ENCODE assay signal across 29 mouse cellular contexts in the genomic region with DNA sequence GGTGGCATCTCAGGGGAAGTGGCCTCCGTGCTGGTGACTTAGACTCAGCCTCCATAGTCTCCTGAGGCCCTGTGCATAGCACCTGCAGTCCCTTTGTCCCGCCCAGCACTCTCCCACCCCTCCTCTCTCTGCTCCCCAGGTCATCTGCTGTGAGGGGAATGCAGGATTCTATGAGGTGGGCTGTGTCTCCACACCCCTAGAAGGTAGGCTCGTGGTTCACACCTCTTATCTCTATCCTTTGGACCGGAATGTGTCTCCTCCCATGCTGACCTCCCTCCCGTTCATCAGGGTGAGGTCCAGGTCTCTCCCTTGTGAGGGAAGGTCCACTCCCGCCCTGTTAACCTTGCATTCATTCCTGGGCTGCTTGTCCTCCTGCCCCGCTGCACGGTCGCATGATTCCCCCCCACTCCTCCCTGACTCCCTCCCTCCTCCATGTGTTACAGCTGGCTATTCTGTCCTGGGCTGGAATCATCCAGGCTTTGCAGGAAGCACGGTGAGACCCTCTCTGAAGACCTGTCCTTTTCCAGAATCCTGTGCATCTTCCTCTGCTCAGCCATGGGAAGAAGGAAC. TPM values are rescaled to one million over a fixed set of nuclear protein-coding genes. Genes with fewer than 3 reads are reported as not detected.
A peak's percentile ranks its signal among the peaks of the same experiment; 100 is the strongest.
DNase-seq lines count a peak whose midpoint lies in the region; ATAC-seq and TF ChIP-seq lines count a peak whose summit lies in the region.
"Had no signal": no experiment of that assay in that cellular context is flagged by ENCODE, and none has a peak within 500 bp of the region (broad histone marks: within the 10 kb centered on the region; RNA-seq: fewer than 3 reads in every experiment).

No protein-coding gene starts in this region.

- peaks cover 86% of the 10 kb centered on the region for H3K36me3 ChIP-seq in heart, embryonic 12.5 days
- H3K36me3 ChIP-seq in heart, embryonic 11.5 days (ENCODE audit: control insufficient read depth, insufficient read depth, low read length): peaks cover 22% of the 10 kb centered on the region
- H3K36me3 ChIP-seq in kidney, embryonic 15.5 days: peaks cover 80% of the 10 kb centered on the region
- H3K36me3 ChIP-seq in kidney, adult 2 months (ENCODE audit: control insufficient read depth, insufficient read depth, low read length): no peaks in the 10 kb centered on the region; the same call in 1 of the 2 replicates
- H3K36me3 ChIP-seq in kidney, postnatal 0 days (ENCODE audit: insufficient read depth, low read length): peaks cover 61% of the 10 kb centered on the region
- peaks cover 78% of the 10 kb centered on the region for H3K36me3 ChIP-seq in forebrain, embryonic 15.5 days

- H3K27ac ChIP-seq in heart, embryonic 12.5 days (ENCODE audit: poor library complexity, severe bottlenecking): no peak overlapping the region
- H3K27ac ChIP-seq in heart, embryonic 11.5 days (ENCODE audit: low read depth, low read length): no peak overlapping the region
- H3K27ac ChIP-seq in kidney, embryonic 15.5 days: peak overlapping the region; percentile 59
- H3K27ac ChIP-seq in kidney, adult 2 months (ENCODE audit: insufficient read depth, low read depth, low read length): no peak overlapping the region
- H3K27ac ChIP-seq in kidney, postnatal 0 days: peak overlapping the region; percentile 13; the same call in 1 of the 2 replicates
- no peak overlapping the region for H3K27ac ChIP-seq in layer of hippocampus, adult 2 months
- H3K27ac ChIP-seq in forebrain, embryonic 15.5 days (replicated peaks): no peak overlapping the region
- H3K27ac ChIP-seq: forebrain, embryonic 13.5 days; gastrocnemius, adult 2 months; hindbrain, postnatal 0 days; limb, embryonic 10.5 days; macrophage; neural tube, embryonic 13.5 days; stomach, embryonic 15.5 days had no signal

- ATAC-seq in heart, embryonic 12.5 days (ENCODE audit: insufficient number of reproducible peaks, low FRiP score): no peak
- no peak for ATAC-seq in heart, embryonic 11.5 days (replicated peaks; ENCODE audit: insufficient number of reproducible peaks, low FRiP score, low TSS enrichment)
- ATAC-seq in kidney, embryonic 15.5 days (replicated peaks; ENCODE audit: low FRiP score): peak; percentile 33
- peak; percentile 47 for ATAC-seq in kidney, postnatal 0 days (replicated peaks; ENCODE audit: low FRiP score, low read depth)
- no peak for ATAC-seq in forebrain, embryonic 15.5 days (replicated peaks)
- ATAC-seq: forebrain, embryonic 13.5 days; hindbrain, postnatal 0 days; liver, postnatal 0 days; lung, postnatal 0 days; midbrain, embryonic 16.5 days had no signal

- 52% methylated on average over 10 of the region's 10 CpGs for WGBS in heart, embryonic 12.5 days
- 56% methylated on average over 10 of the region's 10 CpGs for WGBS in heart, embryonic 11.5 days (ENCODE audit: insufficient replicate concordance)
- WGBS in kidney, embryonic 15.5 days: 55% methylated on average over 10 of the region's 10 CpGs
- WGBS in kidney, adult 2 months: 60% methylated on average over 10 of the region's 10 CpGs
- 42% methylated on average over 10 of the region's 10 CpGs for WGBS in kidney, postnatal 0 days
- 75% methylated on average over 10 of the region's 10 CpGs for WGBS in forebrain, embryonic 15.5 days

- H3K27me3 ChIP-seq in heart, embryonic 12.5 days (replicated peaks): no peaks in the 10 kb centered on the region
- no peaks in the 10 kb centered on the region for H3K27me3 ChIP-seq in heart, embryonic 11.5 days (ENCODE audit: control insufficient read depth, insufficient read depth, low read length)
- no peaks in the 10 kb centered on the region for H3K27me3 ChIP-seq in kidney, embryonic 15.5 days
- H3K27me3 ChIP-seq in kidney, adult 2 months (replicated peaks; ENCODE audit: control insufficient read depth, insufficient read depth, low read length): no peaks in the 10 kb centered on the region
- H3K27me3 ChIP-seq in kidney, postnatal 0 days (ENCODE audit: insufficient read depth, low read length): no peaks in the 10 kb centered on the region
- no peaks in the 10 kb centered on the region for H3K27me3 ChIP-seq in forebrain, embryonic 15.5 days
- H3K27me3 ChIP-seq: forebrain, embryonic 13.5 days; neural tube, embryonic 13.5 days; stomach, embryonic 15.5 days had no signal

- H3K4me1 ChIP-seq in heart, embryonic 12.5 days (replicated peaks): peaks cover 29% of the 10 kb centered on the region
- H3K4me1 ChIP-seq in heart, embryonic 11.5 days (ENCODE audit: control insufficient read depth, insufficient read depth, low read length): peaks cover 10% of the 10 kb centered on the region
- peaks cover 49% of the 10 kb centered on the region for H3K4me1 ChIP-seq in kidney, embryonic 15.5 days
- H3K4me1 ChIP-seq in kidney, adult 2 months (ENCODE audit: control insufficient read depth, insufficient read depth, low read length): peaks cover 4% of the 10 kb centered on the region; the same call in 1 of the 2 replicates
- H3K4me1 ChIP-seq in kidney, postnatal 0 days (replicated peaks; ENCODE audit: insufficient read depth, low read length): peaks cover 9% of the 10 kb centered on the region; the same call in 1 of the 2 replicates
- H3K4me1 ChIP-seq in forebrain, embryonic 15.5 days: no peaks in the 10 kb centered on the region
- H3K4me1 ChIP-seq: forebrain, embryonic 13.5 days; limb, embryonic 10.5 days; neural tube, embryonic 13.5 days; stomach, embryonic 15.5 days had no signal

- DNase-seq in kidney, adult 2 months: no peak
- DNase-seq in kidney, postnatal 0 days (ENCODE audit: low spot score): peak; percentile 36
- no peak for DNase-seq in layer of hippocampus, adult 2 months (ENCODE audit: low spot score in 2 of 2)
- DNase-seq: cerebellum, adult 2 months; gastrocnemius, adult 2 months; liver; liver, postnatal 0 days; thymus, adult 18-20 months; thymus, postnatal 36 days had no signal

- no peak for TF ChIP-seq POLR2A in kidney, adult 2 months (IDR thresholded peaks at IDR 0.05; ENCODE audit: low read depth, low read length)

- no peak overlapping the region for H3K4me3 ChIP-seq in heart, embryonic 12.5 days
- no peak overlapping the region for H3K4me3 ChIP-seq in heart, embryonic 11.5 days (ENCODE audit: low read depth, low read length)
- no peak overlapping the region for H3K4me3 ChIP-seq in kidney, embryonic 15.5 days (replicated peaks)
- no peak overlapping the region for H3K4me3 ChIP-seq in kidney, adult 2 months (ENCODE audit: insufficient read depth, low read depth, low read length)
- no peak overlapping the region for H3K4me3 ChIP-seq in kidney, postnatal 0 days (replicated peaks; ENCODE audit: low read depth, low read length)
- H3K4me3 ChIP-seq in layer of hippocampus, adult 2 months: no peak overlapping the region
- H3K4me3 ChIP-seq in forebrain, embryonic 15.5 days: no peak overlapping the region
- H3K4me3 ChIP-seq: forebrain, embryonic 13.5 days; gastrocnemius, adult 2 months; limb, embryonic 10.5 days; myocyte; neural tube, embryonic 13.5 days; stomach, embryonic 15.5 days had no signal

- no peak overlapping the region for H3K4me2 ChIP-seq in heart, embryonic 12.5 days
- H3K4me2 ChIP-seq in heart, embryonic 11.5 days: no peak overlapping the region
- no peak overlapping the region for H3K4me2 ChIP-seq in kidney, embryonic 15.5 days
- no peak overlapping the region for H3K4me2 ChIP-seq in kidney, postnatal 0 days (ENCODE audit: low read length)
- no peak overlapping the region for H3K4me2 ChIP-seq in forebrain, embryonic 15.5 days (replicated peaks)
- H3K4me2 ChIP-seq: forebrain, embryonic 13.5 days; neural tube, embryonic 13.5 days; stomach, embryonic 15.5 days had no signal

- H3K9me3 ChIP-seq in heart, embryonic 12.5 days (replicated peaks): no peaks in the 10 kb centered on the region
- H3K9me3 ChIP-seq in heart, embryonic 11.5 days (replicated peaks; ENCODE audit: control insufficient read depth, low read length): no peaks in the 10 kb centered on the region
- no peaks in the 10 kb centered on the region for H3K9me3 ChIP-seq in kidney, embryonic 15.5 days (replicated peaks)
- no peaks in the 10 kb centered on the region for H3K9me3 ChIP-seq in kidney, postnatal 0 days (replicated peaks; ENCODE audit: low read length)
- no peaks in the 10 kb centered on the region for H3K9me3 ChIP-seq in forebrain, embryonic 15.5 days
- H3K9me3 ChIP-seq: forebrain, embryonic 13.5 days; limb, embryonic 10.5 days; neural tube, embryonic 13.5 days; stomach, embryonic 15.5 days had no signal

- H3K9ac ChIP-seq in heart, embryonic 12.5 days: 0 out of 2 replicates have a peak overlapping the region, but pooled peaks have one; percentile 17
- H3K9ac ChIP-seq in heart, embryonic 11.5 days (ENCODE audit: low read depth, low read length): no peak overlapping the region
- 0 out of 2 replicates have a peak overlapping the region, but pooled peaks have one; percentile 12 for H3K9ac ChIP-seq in kidney, embryonic 15.5 days
- no peak overlapping the region for H3K9ac ChIP-seq in kidney, postnatal 0 days (ENCODE audit: low read depth, low read length)
- H3K9ac ChIP-seq in forebrain, embryonic 15.5 days (replicated peaks): no peak overlapping the region
- H3K9ac ChIP-seq: forebrain, embryonic 13.5 days; liver, postnatal 0 days; neural tube, embryonic 13.5 days; stomach, embryonic 15.5 days had no signal

- no peak for TF ChIP-seq CTCF in kidney, adult 2 months (conservative IDR thresholded peaks at IDR 0.05; ENCODE audit: insufficient read depth, insufficient read length, low read depth, low read length)
- TF ChIP-seq CTCF in kidney, postnatal 0 days (IDR thresholded peaks at IDR 0.05; ENCODE audit: low read depth): no peak
- no peak for TF ChIP-seq CTCF in layer of hippocampus, adult 2 months (conservative IDR thresholded peaks at IDR 0.05)

RNA-seq across cellular contexts. Expression of a gene that starts 7.8 kb away (rescaled TPM):
- polyA plus RNA-seq in heart, embryonic 12.5 days (2016; fragmentation: Nextera tagmentation; extraction: Ambion mirVana): not detected in 2 replicates
- not detected in 2 replicates for polyA plus RNA-seq in heart, embryonic 11.5 days (2014; fragmentation: Nextera tagmentation; extraction: Ambion mirVana)
- polyA plus RNA-seq in kidney, embryonic 15.5 days (2015; fragmentation: Nextera tagmentation; extraction: Ambion mirVana): not detected in 2 replicates
- not detected in 2 replicates for polyA plus RNA-seq in kidney, adult 2 months (2012; rRNA removed)
- polyA plus RNA-seq in kidney, postnatal 0 days (2015; fragmentation: Nextera tagmentation; extraction: Ambion mirVana): not detected in 2 replicates
- not detected for total RNA-seq in layer of hippocampus, adult 2 months (2021)
- not detected in 2 replicates for polyA plus RNA-seq in forebrain, embryonic 15.5 days (2015; fragmentation: Nextera tagmentation; extraction: Ambion mirVana)
- total RNA-seq: adrenal gland, postnatal 14 days; gastrocnemius, adult 2 months; heart, postnatal 25 days; hindbrain, postnatal 0 days; layer of hippocampus, postnatal 14 days; left cerebral cortex, adult 8-10 months had no signal
- polyA plus RNA-seq: embryonic facial prominence, embryonic 14.5 days; forebrain, embryonic 13.5 days; frontal cortex, adult 2 months; heart, embryonic 14.5 days; hindbrain, postnatal 0 days; limb, embryonic 10.5 days; liver, postnatal 0 days; lung, postnatal 0 days; macrophage; midbrain, embryonic 16.5 days; myocyte; neural tube, embryonic 13.5 days; stomach, embryonic 15.5 days had no signal

RNA-seq across cellular contexts. Expression of a gene that starts 11.2 kb away (rescaled TPM):
- polyA plus RNA-seq in heart, embryonic 12.5 days (2016; fragmentation: Nextera tagmentation; extraction: Ambion mirVana): 58.9 and 65.1 TPM in 2 replicates
- 47.4 and 51.2 TPM in 2 replicates for polyA plus RNA-seq in heart, embryonic 11.5 days (2014; fragmentation: Nextera tagmentation; extraction: Ambion mirVana)
- 94.7 and 103 TPM in 2 replicates for polyA plus RNA-seq in kidney, embryonic 15.5 days (2015; fragmentation: Nextera tagmentation; extraction: Ambion mirVana)
- 156 and 217 TPM in 2 replicates for polyA plus RNA-seq in kidney, adult 2 months (2012; rRNA removed)
- 109 and 113 TPM in 2 replicates for polyA plus RNA-seq in kidney, postnatal 0 days (2015; fragmentation: Nextera tagmentation; extraction: Ambion mirVana)
- total RNA-seq in layer of hippocampus, adult 2 months (2021): 100 to 1,000 TPM; 110 to 113 TPM
- polyA plus RNA-seq in forebrain, embryonic 15.5 days (2015; fragmentation: Nextera tagmentation; extraction: Ambion mirVana): 93.2 and 97.4 TPM in 2 replicates

RNA-seq across cellular contexts. Expression of a gene that starts 14.9 kb away (rescaled TPM):
- polyA plus RNA-seq in heart, embryonic 12.5 days (2016; fragmentation: Nextera tagmentation; extraction: Ambion mirVana): 1.1 and 1.5 TPM in 2 replicates
- polyA plus RNA-seq in heart, embryonic 11.5 days (2014; fragmentation: Nextera tagmentation; extraction: Ambion mirVana): 1.8 TPM in 2 replicates
- polyA plus RNA-seq in kidney, embryonic 15.5 days (2015; fragmentation: Nextera tagmentation; extraction: Ambion mirVana): not detected in 2 replicates
- not detected in 2 replicates for polyA plus RNA-seq in kidney, adult 2 months (2012; rRNA removed)
- polyA plus RNA-seq in kidney, postnatal 0 days (2015; fragmentation: Nextera tagmentation; extraction: Ambion mirVana): not detected in 2 replicates
- under 1 TPM in 1 of 2 experiments, not detected in 1; 0.52 TPM for total RNA-seq in layer of hippocampus, adult 2 months (2021)
- 0.32 TPM in 1 of 2 replicates, not detected in the other for polyA plus RNA-seq in forebrain, embryonic 15.5 days (2015; fragmentation: Nextera tagmentation; extraction: Ambion mirVana)
- total RNA-seq: adrenal gland, postnatal 14 days; gastrocnemius, adult 2 months; heart, postnatal 25 days; hindbrain, postnatal 0 days; layer of hippocampus, postnatal 14 days had no signal
- polyA plus RNA-seq: embryonic facial prominence, embryonic 14.5 days; heart, embryonic 14.5 days; hindbrain, postnatal 0 days; macrophage; midbrain, embryonic 16.5 days; myocyte had no signal

RNA-seq across cellular contexts. Expression of a gene that starts 14.9 kb away (rescaled TPM):
- polyA plus RNA-seq in heart, embryonic 12.5 days (2016; fragmentation: Nextera tagmentation; extraction: Ambion mirVana): 0.32 and 0.38 TPM in 2 replicates
- 0.36 and 0.56 TPM in 2 replicates for polyA plus RNA-seq in heart, embryonic 11.5 days (2014; fragmentation: Nextera tagmentation; extraction: Ambion mirVana)
- 0.99 and 1.9 TPM in 2 replicates for polyA plus RNA-seq in kidney, embryonic 15.5 days (2015; fragmentation: Nextera tagmentation; extraction: Ambion mirVana)
- polyA plus RNA-seq in kidney, adult 2 months (2012; rRNA removed): 0.81 and 1.0 TPM in 2 replicates
- polyA plus RNA-seq in kidney, postnatal 0 days (2015; fragmentation: Nextera tagmentation; extraction: Ambion mirVana): 0.69 and 1.1 TPM in 2 replicates
- total RNA-seq in layer of hippocampus, adult 2 months (2021): under 1 TPM in 1 of 2 experiments, not detected in 1; 0.54 TPM
- polyA plus RNA-seq in forebrain, embryonic 15.5 days (2015; fragmentation: Nextera tagmentation; extraction: Ambion mirVana): 1.2 and 1.3 TPM in 2 replicates
- polyA plus RNA-seq: macrophage had no signal

RNA-seq across cellular contexts. Expression of a gene that starts 21.0 kb away (rescaled TPM):
- polyA plus RNA-seq in heart, embryonic 12.5 days (2016; fragmentation: Nextera tagmentation; extraction: Ambion mirVana): 11.1 and 15.1 TPM in 2 replicates
- 15.7 and 17.2 TPM in 2 replicates for polyA plus RNA-seq in heart, embryonic 11.5 days (2014; fragmentation: Nextera tagmentation; extraction: Ambion mirVana)
- polyA plus RNA-seq in kidney, embryonic 15.5 days (2015; fragmentation: Nextera tagmentation; extraction: Ambion mirVana): 19.0 and 20.3 TPM in 2 replicates
- polyA plus RNA-seq in kidney, adult 2 months (2012; rRNA removed): 15.1 and 15.5 TPM in 2 replicates
- 14.6 and 15.2 TPM in 2 replicates for polyA plus RNA-seq in kidney, postnatal 0 days (2015; fragmentation: Nextera tagmentation; extraction: Ambion mirVana)
- total RNA-seq in layer of hippocampus, adult 2 months (2021): 10 to 100 TPM; 15.0 to 15.9 TPM
- 29.3 and 32.0 TPM in 2 replicates for polyA plus RNA-seq in forebrain, embryonic 15.5 days (2015; fragmentation: Nextera tagmentation; extraction: Ambion mirVana)

Comparison
In these comparisons a context has a peak if more than half of its experiments do, and no peak if none do; other contexts are left out.
1. H3K27ac ChIP-seq: peak in kidney, embryonic 15.5 days (single experiment) and kidney, postnatal 0 days (single experiment); none in heart, embryonic 12.5 days (single experiment), heart, embryonic 11.5 days (single experiment), kidney, adult 2 months (single experiment), layer of hippocampus, adult 2 months (single experiment) and forebrain, embryonic 15.5 days (single experiment).
2. H3K9ac ChIP-seq: peak in heart, embryonic 12.5 days (single experiment) and kidney, embryonic 15.5 days (single experiment); none in heart, embryonic 11.5 days (single experiment), kidney, postnatal 0 days (single experiment) and forebrain, embryonic 15.5 days (single experiment).
3. ATAC-seq: peak in kidney, embryonic 15.5 days (single experiment) and kidney, postnatal 0 days (single experiment); none in heart, embryonic 12.5 days (single experiment), heart, embryonic 11.5 days (single experiment) and forebrain, embryonic 15.5 days (single experiment).